Mouse (Mus musculus) CH12.LX (cell line): ENCODE results near the gene Pkp4. TPM values are rescaled to one million over a fixed set of nuclear protein-coding genes. Genes with fewer than 3 reads are reported as not detected.

Source experiments
- DNase-seq: peaks from one replicate; pipeline ENCODE4 v3.0.0-alpha.2; 2013; ENCODE audit errors: extremely low read depth
- H3K27ac ChIP-seq: 2 replicates; pipeline ENCODE4 v1.5.1; 2012; ENCODE audit warnings: low read depth, mild to moderate bottlenecking, control low read depth, moderate library complexity; ENCODE audit not compliant: insufficient read depth
- H3K27me3 ChIP-seq: replicated peaks from 2 replicates; pipeline ENCODE3; 2012; ENCODE audit warnings: inconsistent platforms
- H3K36me3 ChIP-seq, 2 experiments: replicated peaks in 1 of 2; 2 replicates each; pipeline versions ENCODE3 to v1.6.1; 2012; ENCODE audit warnings: inconsistent platforms in 1 of 2, low read length in 1 of 2, mild to moderate bottlenecking in 1 of 2, mixed read lengths in 1 of 2, moderate library complexity in 1 of 2; ENCODE audit not compliant: control insufficient read depth in 1 of 2, insufficient read depth in 1 of 2
- H3K4me1 ChIP-seq, 2 experiments: 2 replicates each; pipeline ENCODE4 v1.6.1; 2012; ENCODE audit warnings: inconsistent platforms in 1 of 2, moderate library complexity in 1 of 2; ENCODE audit not compliant: insufficient read depth in 2 of 2, control insufficient read depth in 1 of 2
- H3K4me2 ChIP-seq: 2 replicates; pipeline ENCODE4 v1.6.1; 2012; ENCODE audit warnings: low read depth, mild to moderate bottlenecking, control low read depth; ENCODE audit not compliant: poor library complexity, insufficient read depth, severe bottlenecking
- H3K4me3 ChIP-seq, 3 experiments: fragments of 150-350 bp in 1 of 3; sonication (generic) in 1 of 3; replicated peaks in 1 of 3; 2 replicates each; pipeline versions ENCODE3 to v1.5.1; 2011 to 2012; ENCODE audit warnings: low read depth in 2 of 3, low read length in 2 of 3, mild to moderate bottlenecking in 2 of 3, moderate library complexity in 2 of 3, control low read depth in 1 of 3, improper control_type of control experiment in 1 of 3, inconsistent platforms in 1 of 3, mixed read lengths in 1 of 3; ENCODE audit not compliant: poor library complexity in 1 of 3
- H3K79me2 ChIP-seq: replicated peaks from 2 replicates; pipeline ENCODE4 v1.6.1; 2012; ENCODE audit warnings: mild to moderate bottlenecking, moderate library complexity; ENCODE audit not compliant: control insufficient read depth, poor library complexity, insufficient read depth, severe bottlenecking; ENCODE audit errors: extremely low read depth
- H3K9ac ChIP-seq: 2 replicates; pipeline ENCODE4 v1.6.1; 2012; ENCODE audit warnings: low read depth, mild to moderate bottlenecking, control low read depth, moderate library complexity; ENCODE audit not compliant: insufficient read depth
- H3K9me3 ChIP-seq: replicated peaks from 2 replicates; pipeline ENCODE3; 2012; ENCODE audit warnings: low read length, inconsistent platforms, mixed read lengths
- CHD2 ChIP-seq: IDR thresholded peaks from 2 replicates; pipeline ENCODE4 v1.6.1; 2011; ENCODE audit warnings: low read length, improper control_type of control experiment
- E2F4 ChIP-seq: IDR thresholded peaks from 2 replicates; pipeline ENCODE4 v1.6.1; 2011; ENCODE audit warnings: low read depth, low read length, improper control_type of control experiment; ENCODE audit not compliant: insufficient replicate concordance
- EP300 ChIP-seq: IDR thresholded peaks from 2 replicates; pipeline ENCODE4 v1.6.1; 2011; ENCODE audit warnings: low read length, improper control_type of control experiment
- HCFC1 ChIP-seq: IDR thresholded peaks from 2 replicates; pipeline ENCODE4 v1.6.1; 2012; ENCODE audit warnings: low read depth, mild to moderate bottlenecking, inconsistent platforms, low read length, improper control_type of control experiment
- NELFE ChIP-seq: IDR thresholded peaks from 2 replicates; pipeline ENCODE4 v1.6.1; 2011; ENCODE audit warnings: low read depth, low read length, improper control_type of control experiment
- NRF1 ChIP-seq: IDR thresholded peaks from 2 replicates; pipeline ENCODE4 v1.6.1; 2014; ENCODE audit warnings: low read depth, mild to moderate bottlenecking, inconsistent platforms, low read length, improper control_type of control experiment, moderate library complexity
- POLR2A ChIP-seq: IDR thresholded peaks from 2 replicates; pipeline ENCODE4 v1.6.1; 2011; ENCODE audit warnings: low read depth, mild to moderate bottlenecking, improper control_type of control experiment, low read length
- POLR2AphosphoS2 ChIP-seq: IDR thresholded peaks from 2 replicates; pipeline ENCODE4 v1.6.1; 2011; ENCODE audit warnings: low read depth, low read length, improper control_type of control experiment
- RCOR1 ChIP-seq: conservative IDR thresholded peaks from 2 replicates; pipeline ENCODE4 v1.6.1; 2012; ENCODE audit warnings: low read depth, mild to moderate bottlenecking, inconsistent platforms, low read length, improper control_type of control experiment
- UBTF ChIP-seq: IDR thresholded peaks from 2 replicates; pipeline ENCODE4 v1.6.1; 2012; ENCODE audit warnings: low read depth, mild to moderate bottlenecking, inconsistent platforms, low read length, improper control_type of control experiment, moderate library complexity
- ZKSCAN1 ChIP-seq: IDR thresholded peaks from 2 replicates; pipeline ENCODE4 v1.6.1; 2012; ENCODE audit warnings: low read depth, inconsistent platforms, low read length, improper control_type of control experiment, borderline replicate concordance
- dilution Hi-C: fragments of 300-500 bp; cut with MboI; formaldehyde crosslinking; loops from 2 replicates; pipeline ENCODE4 v1.14.3; 2020; ENCODE audit warnings: low sequenced_read_pairs; ENCODE audit not compliant: extremely low pct_unique_long_range_greater_than_20kb, extremely low pct_ligation_motif_present
- in situ Hi-C: fragments of 300-500 bp; cut with MboI; formaldehyde crosslinking; loops from 3 replicates; pipeline ENCODE4 v1.14.3; 2019; ENCODE audit warnings: low sequenced_read_pairs, low pct_ligation_motif_present, low pct_unique_long_range_greater_than_20kb, mixed read lengths
- polyA plus RNA-seq: library from polyadenylated mRNA; unstranded; fragments of >175 nt; gene quantifications from 2 replicates; pipeline ENCODE4 v1.2.1, GENCODE M21; 2012; ENCODE audit warnings: low read depth; ENCODE audit not compliant: insufficient read length
- total RNA-seq, 2 experiments: library from RNA; depleted of rRNA; stranded (reverse); fragments of 300-350 nt in 1 of 2; fragments of >200 nt in 1 of 2; gene quantifications; 2 replicates each; pipeline ENCODE4 v1.2.3; 2012 to 2014

Pkp4 gene
- total and polyA plus RNA-seq, 3 experiments: not detected

- Histone ChIP-seq H3K27me3 (no peaks in the 10 kb centered on the region), H3K79me2 (no peaks in the 10 kb centered on the region), H3K9me3 (peaks cover 60% of the 10 kb centered on the region), H3K4me2 (no peak overlapping the region), H3K4me1 (no peaks in the 10 kb centered on the region), H3K9ac (no peak overlapping the region), H3K27ac (no peak overlapping the region), H3K4me3 (no peak overlapping the region)
- in situ Hi-C loops: no loop called here
- DNase-seq: no peak
- dilution Hi-C loops: no loop called here
- TF ChIP-seq POLR2A: no peak
- TF ChIP-seq, all 38 proteins: peak for 0
- no peaks in the 10 kb centered on the region for H3K36me3 ChIP-seq
These were observed 141.0 kb downstream of the Pkp4 start for GRCm38 (mm10) chr2:59301671-59302070.

GRCm38 (mm10) chr2:59302430-59302829 lies 141.8 kb downstream of the Pkp4 start:
- H3K4me2 ChIP-seq: no peak overlapping the region
- peaks cover 63% of the 10 kb centered on the region for H3K9me3 ChIP-seq
- H3K4me3 ChIP-seq: no peak overlapping the region
- no peaks in the 10 kb centered on the region for H3K79me2 ChIP-seq
- no peaks in the 10 kb centered on the region for H3K27me3 ChIP-seq
- no peak overlapping the region for H3K9ac ChIP-seq
- in situ Hi-C loops (no loop called here), dilution Hi-C loops (no loop called here)
- H3K27ac ChIP-seq: no peak overlapping the region
- TF ChIP-seq CHD2 (no peak), UBTF (no peak), HCFC1 (no peak), EP300 (no peak), E2F4 (no peak)
- H3K4me1 ChIP-seq: no peaks in the 10 kb centered on the region
- no peaks in the 10 kb centered on the region for H3K36me3 ChIP-seq
- no peak for DNase-seq

GRCm38 (mm10) chr2:59303530-59304063 lies 142.9 kb downstream of the Pkp4 start:
- Histone ChIP-seq H3K4me2 (no peak overlapping the region), H3K4me3 (no peak overlapping the region), H3K27me3 (no peaks in the 10 kb centered on the region), H3K79me2 (no peaks in the 10 kb centered on the region), H3K9me3 (peaks cover 71% of the 10 kb centered on the region), H3K4me1 (no peaks in the 10 kb centered on the region), H3K36me3 (no peaks in the 10 kb centered on the region), H3K9ac (no peak overlapping the region), H3K27ac (no peak overlapping the region)
- dilution Hi-C loops (no loop called here), in situ Hi-C loops (no loop called here)
- DNase-seq: no peak
- TF ChIP-seq ZKSCAN1: no peak

GRCm38 (mm10) chr2:59307302-59307701 lies 146.7 kb downstream of the Pkp4 start:
- Histone ChIP-seq H3K27me3 (no peaks in the 10 kb centered on the region), H3K9ac (no peak overlapping the region), H3K9me3 (peaks cover 70% of the 10 kb centered on the region), H3K27ac (no peak overlapping the region), H3K79me2 (no peaks in the 10 kb centered on the region), H3K4me1 (no peaks in the 10 kb centered on the region), H3K4me2 (no peak overlapping the region), H3K4me3 (no peak overlapping the region), H3K36me3 (no peaks in the 10 kb centered on the region)
- TF ChIP-seq RCOR1 (no peak), POLR2AphosphoS2 (no peak), NELFE (no peak), NRF1 (no peak)
- in situ Hi-C loops: no loop called here
- no peak for DNase-seq
- dilution Hi-C loops: no loop called here
